Mouse (Mus musculus): ENCODE measurements around the gene Sass6. TPM values are rescaled to one million over a fixed set of nuclear protein-coding genes. Genes with fewer than 3 reads are reported as not detected.
A peak's percentile ranks its signal among the peaks of the same experiment; 100 is the strongest.
"Not testable (repeated sequence)": the region's sequence is repeated elsewhere in the genome, so short reads cannot be mapped to it uniquely, and the experiment has no call there.

The Sass6 gene
- polyA plus RNA-seq, 1 experiment from 2014 or later, result 18.8 TPM

DNA sequence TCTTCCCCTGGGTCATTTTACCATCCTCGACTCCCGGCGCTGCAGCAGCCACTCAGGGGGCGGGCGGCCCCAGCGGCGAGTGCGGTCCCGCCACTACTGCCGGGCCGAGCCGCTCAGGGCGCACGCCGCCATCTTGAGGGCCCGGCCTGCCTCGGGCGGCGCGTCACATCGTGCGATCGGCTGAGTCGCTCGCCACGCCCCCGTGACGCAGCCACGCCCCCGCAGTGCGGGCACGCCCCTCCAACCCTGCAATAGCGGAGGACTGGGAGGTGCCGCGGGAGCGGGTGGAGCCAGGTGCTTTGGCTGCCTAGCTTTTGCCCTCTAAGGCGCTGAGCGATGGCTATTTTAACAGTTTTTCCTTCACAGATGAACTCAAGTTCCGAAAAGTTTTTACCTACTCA, 67.7 kb downstream of the Sass6 start, which contains the start of gene Mfsd14a:
TSS of gene Mfsd14a (minus strand) at position 215 of the 401 bp plus-strand sequence.
- under 1% methylated on average over 37 of the region's 39 CpGs for WGBS
- DNase-seq (ENCODE audit: low spot score) (peak; percentile 99), ATAC-seq (replicated peaks; ENCODE audit: low FRiP score, low TSS enrichment, low read depth) (peak; percentile 99)
- H3K4me1 ChIP-seq (replicated peaks; ENCODE audit: control insufficient read depth, insufficient read depth, low read length), result peaks cover 10% of the 10 kb centered on the region; the same call in 1 of the 2 replicates
- peak within 1 kb of the TSS; percentile 88 for H3K4me3 ChIP-seq (ENCODE audit: low read depth, low read length)
- H3K27ac ChIP-seq (ENCODE audit: low read depth), result peak within 1 kb of the TSS; percentile 89
- no peaks in the 10 kb centered on the region for H3K27me3 ChIP-seq (replicated peaks; ENCODE audit: control insufficient read depth, insufficient read depth, low read length)
- H3K36me3 ChIP-seq (ENCODE audit: control insufficient read depth, insufficient read depth, low read length), result no peaks in the 10 kb centered on the region
- H3K4me2 ChIP-seq (ENCODE audit: low read length), result peak within 1 kb of the TSS; percentile 83
- peak within 1 kb of the TSS; percentile 89 for H3K9ac ChIP-seq (ENCODE audit: low read length)
- no peaks in the 10 kb centered on the region for H3K9me3 ChIP-seq (ENCODE audit: control insufficient read depth, low read length)

DNA sequence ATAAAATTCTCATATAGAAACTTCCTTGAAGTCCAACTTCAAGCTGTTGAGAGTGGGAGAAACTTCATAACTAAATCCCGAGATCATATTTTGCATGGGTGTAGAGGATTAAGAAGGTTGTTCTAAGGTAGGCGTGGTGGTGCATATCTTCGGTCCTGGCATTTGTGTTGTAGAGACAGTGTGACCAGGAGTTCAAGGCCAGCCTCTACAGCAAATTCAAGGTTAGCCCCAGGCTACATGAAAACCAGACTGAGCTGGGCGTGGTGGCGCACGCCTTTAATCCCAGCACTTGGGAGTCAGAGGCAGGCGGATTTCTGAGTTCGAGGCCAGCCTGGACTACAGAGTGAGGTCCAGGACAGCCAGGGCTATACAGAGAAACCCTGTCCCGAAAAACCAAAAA, 69.5 kb downstream of the Sass6 start:
- not testable (repeated sequence) for H3K9ac ChIP-seq (ENCODE audit: low read length); H3K27ac ChIP-seq (ENCODE audit: low read depth); DNase-seq (ENCODE audit: low spot score); H3K9me3 ChIP-seq (ENCODE audit: control insufficient read depth, low read length); H3K27me3 ChIP-seq (replicated peaks; ENCODE audit: control insufficient read depth, insufficient read depth, low read length); H3K36me3 ChIP-seq (ENCODE audit: control insufficient read depth, insufficient read depth, low read length); H3K4me2 ChIP-seq (ENCODE audit: low read length); ATAC-seq (replicated peaks; ENCODE audit: low FRiP score, low TSS enrichment, low read depth); H3K4me3 ChIP-seq (ENCODE audit: low read depth, low read length)
- H3K4me1 ChIP-seq (replicated peaks; ENCODE audit: control insufficient read depth, insufficient read depth, low read length), result peaks cover 10% of the 10 kb centered on the region; the same call in 1 of the 2 replicates
- 89% methylated on average over 9 of the region's 9 CpGs for WGBS

Other genes starting within 250 kb of the Sass6 start
- 8.8 and 10.0 TPM in 2 replicates for gene Cdc14a, start 170.9 kb upstream of the Sass6 start, polyA plus RNA-seq (2014; fragmentation: Nextera tagmentation; extraction: Ambion mirVana)
- gene Rtca, start 86.8 kb upstream of the Sass6 start, polyA plus RNA-seq (2014; fragmentation: Nextera tagmentation; extraction: Ambion mirVana), result 76.1 and 77.0 TPM in 2 replicates
- gene Dbt, start 81.9 kb upstream of the Sass6 start, polyA plus RNA-seq (2014; fragmentation: Nextera tagmentation; extraction: Ambion mirVana), result 13.8 and 17.2 TPM in 2 replicates
- 1.1 and 1.5 TPM in 2 replicates for gene Lrrc39, start 32.0 kb upstream of the Sass6 start, polyA plus RNA-seq (2014; fragmentation: Nextera tagmentation; extraction: Ambion mirVana)
- 29.0 and 33.4 TPM in 2 replicates for gene Trmt13, start 19.6 kb downstream of the Sass6 start, polyA plus RNA-seq (2014; fragmentation: Nextera tagmentation; extraction: Ambion mirVana)
- 91.8 and 100 TPM in 2 replicates for gene Mfsd14a, start 67.7 kb downstream of the Sass6 start, polyA plus RNA-seq (2014; fragmentation: Nextera tagmentation; extraction: Ambion mirVana)
- not detected in 2 replicates for gene Gm43191, start 86.3 kb downstream of the Sass6 start, polyA plus RNA-seq (2014; fragmentation: Nextera tagmentation; extraction: Ambion mirVana)
- gene Slc35a3, start 117.8 kb downstream of the Sass6 start, polyA plus RNA-seq (2014; fragmentation: Nextera tagmentation; extraction: Ambion mirVana), result 15.3 and 18.0 TPM in 2 replicates
- 14.6 TPM in 2 replicates for gene Agl, start 213.2 kb downstream of the Sass6 start, polyA plus RNA-seq (2014; fragmentation: Nextera tagmentation; extraction: Ambion mirVana)